Mouse (Mus musculus): ENCODE measurements around the gene Snapin. TPM values are rescaled to one million over a fixed set of nuclear protein-coding genes. Genes with fewer than 3 reads are reported as not detected.
A peak's percentile ranks its signal among the peaks of the same experiment; 100 is the strongest.

Snapin gene
- polyA plus RNA-seq, 1 experiment from 2014 or later, result 80.1 TPM

DNA sequence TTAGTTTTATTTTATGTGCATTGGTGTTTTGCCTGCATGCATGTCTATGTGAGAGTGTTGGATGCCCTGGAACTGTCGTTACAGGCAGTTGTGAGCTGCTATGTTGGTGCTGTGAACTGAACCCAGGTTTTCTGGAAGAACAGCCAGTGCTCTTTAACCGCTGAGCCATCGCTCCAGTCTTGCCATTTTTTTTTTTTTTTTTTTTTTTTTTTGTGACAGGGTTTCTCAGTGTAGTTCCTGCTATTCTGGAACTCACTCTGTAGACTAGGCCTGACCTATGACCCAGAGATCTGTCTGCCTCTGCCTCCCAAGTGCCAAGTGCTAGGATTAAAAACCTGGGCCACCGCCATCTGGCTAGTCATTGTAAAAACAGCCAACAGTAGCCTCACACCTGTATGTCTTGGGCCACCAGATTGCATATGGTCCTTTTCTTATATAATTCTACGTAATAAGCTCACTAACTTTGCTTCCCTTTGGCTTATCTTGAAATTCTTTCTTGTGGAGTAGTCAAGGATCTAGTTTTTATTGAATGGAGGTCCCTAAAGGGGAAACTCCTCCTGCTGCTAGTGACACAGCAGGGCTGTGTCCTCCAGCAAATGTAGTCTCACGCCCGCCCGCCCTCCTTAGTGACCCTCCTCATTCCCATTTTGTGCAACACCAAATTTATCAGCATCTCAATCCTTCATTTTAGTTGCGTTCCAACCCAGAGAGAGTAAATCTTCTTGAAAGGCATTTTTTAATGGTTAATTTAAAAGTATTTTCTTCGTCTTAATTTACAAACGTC lies 45.2 kb downstream of the Snapin start:
- 59% methylated on average over 11 of the region's 11 CpGs for WGBS
- Histone ChIP-seq H3K27me3 (ENCODE audit: insufficient read depth, low read length) (no peaks in the 10 kb centered on the region), H3K9me3 (ENCODE audit: low read length) (no peaks in the 10 kb centered on the region), H3K27ac (ENCODE audit: low read length) (peak overlapping the region; percentile 96), H3K4me2 (replicated peaks; ENCODE audit: low read depth, low read length) (peak overlapping the region; percentile 49), H3K36me3 (ENCODE audit: insufficient read depth, low read length) (no peaks in the 10 kb centered on the region), H3K4me1 (ENCODE audit: insufficient read depth, low read length) (peaks cover 18% of the 10 kb centered on the region), H3K9ac (replicated peaks; ENCODE audit: low read length) (no peak overlapping the region), H3K4me3 (ENCODE audit: low read length) (peak overlapping the region; percentile 27; the same call in 1 of the 2 replicates)
- ATAC-seq (ENCODE audit: low FRiP score, low TSS enrichment), result no peak

DNA sequence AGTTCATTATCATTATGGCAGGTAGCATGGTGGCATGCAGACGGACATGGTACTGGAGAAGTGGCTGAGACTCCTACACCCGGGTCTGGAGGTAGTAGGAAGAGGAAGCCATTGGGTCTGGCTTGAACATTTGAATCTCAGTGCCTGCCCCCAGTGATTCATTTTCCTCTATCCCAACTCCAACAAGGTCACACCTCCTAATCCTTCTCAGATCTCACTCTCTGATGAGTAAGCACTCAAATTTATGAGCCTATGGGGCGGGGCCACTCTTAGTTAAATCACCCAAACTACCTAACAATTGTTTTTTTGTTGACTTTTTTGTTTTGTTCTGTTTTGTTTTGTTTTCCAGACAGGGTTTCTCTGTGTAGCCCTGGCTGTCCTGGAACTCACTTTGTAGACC lies 46.9 kb downstream of the Snapin start:
- H3K27ac ChIP-seq (ENCODE audit: low read length), result no peak overlapping the region
- ATAC-seq (ENCODE audit: low FRiP score, low TSS enrichment), result no peak
- no peaks in the 10 kb centered on the region for H3K36me3 ChIP-seq (ENCODE audit: insufficient read depth, low read length)
- H3K4me1 ChIP-seq (ENCODE audit: insufficient read depth, low read length), result peaks cover 18% of the 10 kb centered on the region
- no peak overlapping the region for H3K9ac ChIP-seq (replicated peaks; ENCODE audit: low read length)
- H3K4me3 ChIP-seq (ENCODE audit: low read length), result no peak overlapping the region
- H3K27me3 ChIP-seq (ENCODE audit: insufficient read depth, low read length), result no peaks in the 10 kb centered on the region
- 91% methylated on average over 3 of the region's 3 CpGs for WGBS
- H3K4me2 ChIP-seq (replicated peaks; ENCODE audit: low read depth, low read length), result no peak overlapping the region
- H3K9me3 ChIP-seq (ENCODE audit: low read length), result no peaks in the 10 kb centered on the region

DNA sequence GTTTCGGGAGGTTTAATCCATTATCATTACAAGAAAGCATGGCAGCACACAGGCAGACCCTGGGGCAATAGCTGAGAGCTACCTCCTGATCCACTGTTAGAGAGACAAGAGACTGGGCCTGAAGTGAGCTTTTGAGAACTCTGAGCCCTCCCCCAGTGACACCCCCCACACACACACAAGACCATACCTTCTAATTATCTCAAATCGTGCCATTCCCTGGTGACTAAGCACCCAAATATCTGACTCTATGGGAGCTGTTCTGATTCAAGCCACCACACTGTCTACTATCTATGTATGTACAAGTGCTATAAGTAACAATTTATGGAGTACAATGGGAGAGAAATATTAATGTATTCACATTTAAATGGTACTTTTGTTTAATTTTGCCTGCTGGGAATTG lies 50.1 kb downstream of the Snapin start:
- Histone ChIP-seq H3K4me2 (replicated peaks; ENCODE audit: low read depth, low read length) (no peak overlapping the region), H3K27ac (ENCODE audit: low read length) (no peak overlapping the region), H3K9me3 (ENCODE audit: low read length) (no peaks in the 10 kb centered on the region), H3K4me1 (ENCODE audit: insufficient read depth, low read length) (peaks cover 4% of the 10 kb centered on the region), H3K27me3 (ENCODE audit: insufficient read depth, low read length) (no peaks in the 10 kb centered on the region), H3K9ac (replicated peaks; ENCODE audit: low read length) (no peak overlapping the region), H3K36me3 (ENCODE audit: insufficient read depth, low read length) (no peaks in the 10 kb centered on the region), H3K4me3 (ENCODE audit: low read length) (no peak overlapping the region)
- WGBS, result 83% methylated on average over 2 of the region's 2 CpGs
- ATAC-seq (ENCODE audit: low FRiP score, low TSS enrichment), result no peak

Other genes with a start within 250 kb of the Snapin start
- 6.5 and 6.8 TPM in 2 replicates for gene Creb3l4, start 247.5 kb downstream of the Snapin start, polyA plus RNA-seq (2015; fragmentation: Nextera tagmentation; extraction: Ambion mirVana)
- gene Slc39a1, start 242.9 kb downstream of the Snapin start, polyA plus RNA-seq (2015; fragmentation: Nextera tagmentation; extraction: Ambion mirVana), result 108 and 114 TPM in 2 replicates
- 24.8 and 33.7 TPM in 2 replicates for gene Crtc2, start 236.9 kb downstream of the Snapin start, polyA plus RNA-seq (2015; fragmentation: Nextera tagmentation; extraction: Ambion mirVana)
- 3.7 and 4.7 TPM in 2 replicates for gene Dennd4b, start 225.8 kb downstream of the Snapin start, polyA plus RNA-seq (2015; fragmentation: Nextera tagmentation; extraction: Ambion mirVana)
- gene Gatad2b, start 197.9 kb downstream of the Snapin start, polyA plus RNA-seq (2015; fragmentation: Nextera tagmentation; extraction: Ambion mirVana), result 11.3 and 15.4 TPM in 2 replicates
- gene Slc27a3, start 101.1 kb downstream of the Snapin start, polyA plus RNA-seq (2015; fragmentation: Nextera tagmentation; extraction: Ambion mirVana), result 15.7 and 18.3 TPM in 2 replicates
- gene Ints3, start 57.4 kb downstream of the Snapin start, polyA plus RNA-seq (2015; fragmentation: Nextera tagmentation; extraction: Ambion mirVana), result 32.7 and 33.3 TPM in 2 replicates
- 20.0 and 20.5 TPM in 2 replicates for gene Npr1, start 25.2 kb downstream of the Snapin start, polyA plus RNA-seq (2015; fragmentation: Nextera tagmentation; extraction: Ambion mirVana)
- gene Ilf2, start 14.9 kb downstream of the Snapin start, polyA plus RNA-seq (2015; fragmentation: Nextera tagmentation; extraction: Ambion mirVana), result 219 and 223 TPM in 2 replicates
- gene Chtop, start 18.5 kb upstream of the Snapin start, polyA plus RNA-seq (2015; fragmentation: Nextera tagmentation; extraction: Ambion mirVana), result 135 and 144 TPM in 2 replicates
- 116 and 122 TPM in 2 replicates for gene S100a1, start 23.4 kb upstream of the Snapin start, polyA plus RNA-seq (2015; fragmentation: Nextera tagmentation; extraction: Ambion mirVana)
- gene S100a13, start 23.4 kb upstream of the Snapin start, polyA plus RNA-seq (2015; fragmentation: Nextera tagmentation; extraction: Ambion mirVana), result 43.4 and 45.8 TPM in 2 replicates
- 7.5 and 7.9 TPM in 2 replicates for gene S100a14, start 35.8 kb upstream of the Snapin start, polyA plus RNA-seq (2015; fragmentation: Nextera tagmentation; extraction: Ambion mirVana)
- 214 and 232 TPM in 2 replicates for gene S100a16, start 46.2 kb upstream of the Snapin start, polyA plus RNA-seq (2015; fragmentation: Nextera tagmentation; extraction: Ambion mirVana)
- gene S100a3, start 69.5 kb upstream of the Snapin start, polyA plus RNA-seq (2015; fragmentation: Nextera tagmentation; extraction: Ambion mirVana), result 0.12 and 0.44 TPM in 2 replicates
- gene S100a2, start 99.2 kb upstream of the Snapin start, polyA plus RNA-seq (2015; fragmentation: Nextera tagmentation; extraction: Ambion mirVana), result not detected in 2 replicates
- gene Gm42674, start 110.9 kb upstream of the Snapin start, polyA plus RNA-seq (2015; fragmentation: Nextera tagmentation; extraction: Ambion mirVana), result not detected in 2 replicates
- gene S100a4, start 112.7 kb upstream of the Snapin start, polyA plus RNA-seq (2015; fragmentation: Nextera tagmentation; extraction: Ambion mirVana), result 3.6 and 5.5 TPM in 2 replicates
- 0.45 and 0.99 TPM in 2 replicates for gene S100a5, start 117.5 kb upstream of the Snapin start, polyA plus RNA-seq (2015; fragmentation: Nextera tagmentation; extraction: Ambion mirVana)
- gene S100a6, start 121.8 kb upstream of the Snapin start, polyA plus RNA-seq (2015; fragmentation: Nextera tagmentation; extraction: Ambion mirVana), result 173 and 181 TPM in 2 replicates
- gene S100a7a, start 163.0 kb upstream of the Snapin start, polyA plus RNA-seq (2015; fragmentation: Nextera tagmentation; extraction: Ambion mirVana), result 0.12 and 0.36 TPM in 2 replicates
- gene S100a8, start 177.9 kb upstream of the Snapin start, polyA plus RNA-seq (2015; fragmentation: Nextera tagmentation; extraction: Ambion mirVana), result 13.9 and 22.6 TPM in 2 replicates
- gene S100a9, start 204.7 kb upstream of the Snapin start, polyA plus RNA-seq (2015; fragmentation: Nextera tagmentation; extraction: Ambion mirVana), result 9.6 and 15.0 TPM in 2 replicates
- gene Pglyrp4, start 235.9 kb upstream of the Snapin start, polyA plus RNA-seq (2015; fragmentation: Nextera tagmentation; extraction: Ambion mirVana), result not detected in 2 replicates